16 mouse cellular contexts compared by ENCODE assay signal in the genomic region with DNA sequence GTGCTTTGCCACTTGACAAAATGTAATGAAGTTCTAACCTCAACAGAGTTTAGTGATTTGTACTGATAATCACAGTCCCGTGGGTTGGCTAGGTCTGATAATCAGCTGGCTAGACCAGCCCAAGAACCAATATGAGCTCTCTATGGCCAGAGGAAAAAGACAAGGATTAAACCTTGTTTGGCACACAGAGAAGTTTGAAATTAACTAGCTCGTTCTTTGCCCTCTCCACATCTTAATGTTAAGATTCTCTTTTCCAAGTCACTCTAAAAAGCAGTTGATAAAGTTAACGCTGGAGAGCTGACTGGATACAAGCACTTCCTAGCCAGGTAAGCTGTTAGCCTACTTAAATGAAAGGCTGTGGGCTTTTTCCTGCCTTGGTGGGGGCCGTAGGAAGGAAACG.
DNase-seq lines count a peak whose midpoint lies in the region; TF ChIP-seq lines count a peak whose summit lies in the region.
"Had no signal": no experiment of that assay in that cellular context is flagged by ENCODE, and none has a peak within 500 bp of the region (broad histone marks: within the 10 kb centered on the region; RNA-seq: fewer than 3 reads in every experiment).

No protein-coding gene starts in this region.

- peaks cover 2% of the 10 kb centered on the region; the same call in 1 of the 2 replicates for H3K36me3 ChIP-seq in kidney, adult 2 months (ENCODE audit: control insufficient read depth, insufficient read depth, low read length)

- peaks cover 19% of the 10 kb centered on the region for H3K4me1 ChIP-seq in kidney, adult 2 months (ENCODE audit: control insufficient read depth, insufficient read depth, low read length)

- H3K27me3 ChIP-seq in kidney, adult 2 months (replicated peaks; ENCODE audit: control insufficient read depth, insufficient read depth, low read length): no peaks in the 10 kb centered on the region
- H3K27me3 ChIP-seq: CH12.LX, Patski had no signal

- 61% methylated on average over 5 of the region's 5 CpGs for WGBS in kidney, adult 2 months

- TF ChIP-seq CTCF in kidney, adult 2 months (conservative IDR thresholded peaks at IDR 0.05; ENCODE audit: insufficient read depth, insufficient read length, low read depth, low read length): no peak

- no peak for TF ChIP-seq POLR2A in kidney, adult 2 months (IDR thresholded peaks at IDR 0.05; ENCODE audit: low read depth, low read length)

- peak; percentile 56 for DNase-seq in kidney, adult 2 months
- DNase-seq in kidney, postnatal 4 days: no peak
- DNase-seq in kidney, adult 9 months: peak; percentile 57
- DNase-seq in kidney, adult 11 months: no peak
- DNase-seq: adrenal gland, adult 2 months; adrenal gland, adult 8-10 months; adrenal gland, postnatal 10 days; adrenal gland, postnatal 14 days; adrenal gland, postnatal 25 days; adrenal gland, postnatal 36 days; B cell, adult 2 months; cerebellum, adult 11 months; cerebellum, adult 11-12 months; cerebellum, adult 18-20 months had no signal

- peak overlapping the region; percentile 88 for H3K27ac ChIP-seq in kidney, adult 2 months (ENCODE audit: insufficient read depth, low read depth, low read length)

- H3K4me3 ChIP-seq in kidney, adult 2 months (ENCODE audit: insufficient read depth, low read depth, low read length): peak overlapping the region; percentile 34

Comparison
In these comparisons a context has a peak if more than half of its experiments do, and no peak if none do; other contexts are left out.
1. DNase-seq: peak in kidney, adult 2 months (single experiment) and kidney, adult 9 months (single experiment); none in kidney, postnatal 4 days (0 of 2) and kidney, adult 11 months (single experiment).